Mouse (Mus musculus) liver, embryonic 14.5 days (tissue): Measurements from ENCODE around the gene Pkd1.

Source experiments
- CTCF ChIP-seq: IDR thresholded peaks from 2 replicates; pipeline ENCODE4 v1.5.1; 2016; ENCODE audit warnings: antibody characterized with exemption, low read depth, control low read depth
- EP300 ChIP-seq: IDR thresholded peaks from 2 replicates; pipeline ENCODE4 v1.6.1; 2016; ENCODE audit warnings: antibody characterized with exemption, low read depth

DNA sequence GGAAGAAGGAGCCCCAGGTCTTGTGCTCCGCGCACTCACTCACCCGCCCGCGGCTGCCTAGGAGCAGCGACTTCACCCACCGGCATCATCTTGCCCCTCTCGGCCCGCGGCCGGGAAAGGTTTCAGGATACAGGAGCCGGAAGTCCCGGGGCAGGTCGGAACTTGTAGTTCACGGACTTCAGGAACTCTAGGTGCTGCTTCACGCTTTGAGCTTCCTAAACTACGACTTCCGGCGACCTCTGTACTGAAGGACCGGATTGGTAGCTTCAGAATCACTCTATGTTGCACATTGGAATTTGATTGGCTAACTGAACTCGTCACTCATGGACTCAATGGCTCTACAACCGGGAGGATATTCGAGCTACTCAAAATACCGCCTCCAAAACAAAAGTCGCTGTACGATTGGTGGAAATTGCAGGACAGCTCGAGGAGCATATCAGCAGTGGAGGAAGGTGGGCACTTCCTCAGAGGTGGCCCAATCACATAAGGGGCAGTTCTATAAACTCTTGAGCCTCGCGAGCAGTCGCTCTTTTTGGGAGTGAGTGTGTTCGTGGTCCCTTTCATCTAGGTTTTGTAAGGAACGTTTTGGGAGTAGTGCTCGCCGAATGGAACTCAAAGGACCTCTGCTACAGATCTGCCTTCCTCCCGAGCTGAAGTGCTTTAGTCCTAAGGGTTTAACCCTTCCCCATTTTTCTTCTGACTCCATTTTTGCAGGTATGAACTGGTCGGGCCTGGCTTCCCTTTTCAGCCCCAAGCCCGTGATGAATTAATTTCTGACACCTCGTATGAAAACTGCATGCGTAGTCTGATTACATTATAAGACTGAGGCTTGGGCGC, 21.7 kb upstream of the Pkd1 start, which contains the start of gene Traf7:
- TF ChIP-seq CTCF = no peak
- no peak for TF ChIP-seq EP300
